Mouse (Mus musculus) CD4-positive, CD25-positive, alpha-beta regulatory T cell, adult 4 months (primary cell): Measurements from ENCODE around the gene Med29. TPM values are rescaled to one million over a fixed set of nuclear protein-coding genes. Genes with fewer than 3 reads are reported as not detected.

Source experiments
- ATAC-seq: one replicate; pipeline ENCODE4 v1.8.0; 2017
- polyA plus RNA-seq, 2 experiments: library from polyadenylated mRNA; unstranded; fragments of 100-300 nt; shearing (Covaris generic); gene quantifications; one replicate each; pipeline ENCODE4 v1.2.1; 2017

Gene Med29
- polyA plus RNA-seq, 2 experiments from 2014 or later: 25.8 to 27.5 TPM

- ATAC-seq: peak; percentile 40
Observed at GRCm38 (mm10) chr7:28375176-28375921, 17.2 kb downstream of the Med29 start.

- no peak for ATAC-seq
Observed at GRCm38 (mm10) chr7:28374647-28375046, 17.9 kb downstream of the Med29 start.

GRCm38 (mm10) chr7:28373891-28374495 is 18.5 kb downstream of the Med29 start:
- ATAC-seq: no peak

GRCm38 (mm10) chr7:28373131-28373581 is 19.4 kb downstream of the Med29 start:
- ATAC-seq: peak; percentile 42

GRCm38 (mm10) chr7:28372251-28373108 is 20.0 kb downstream of the Med29 start, which contains the start of gene Plekhg2:
Plekhg2 (minus strand) TSS chr7:28372599.
- peak; percentile 62 for ATAC-seq

- ATAC-seq: no peak
Observed at GRCm38 (mm10) chr7:28371514-28371989, 21.0 kb downstream of the Med29 start.

- no peak for ATAC-seq
Observed at GRCm38 (mm10) chr7:28370977-28371513, 21.5 kb downstream of the Med29 start.

- no peak for ATAC-seq
Observed at GRCm38 (mm10) chr7:28370051-28370450, 22.5 kb downstream of the Med29 start.

GRCm38 (mm10) chr7:28368276-28368920 is 24.1 kb downstream of the Med29 start:
- ATAC-seq: no peak

- no peak for ATAC-seq
Observed at GRCm38 (mm10) chr7:28367663-28368275, 24.7 kb downstream of the Med29 start.

GRCm38 (mm10) chr7:28362441-28363060 is 30.0 kb downstream of the Med29 start:
- ATAC-seq: no peak

- ATAC-seq: no peak
Observed at GRCm38 (mm10) chr7:28361647-28362341, 30.7 kb downstream of the Med29 start.

GRCm38 (mm10) chr7:28360291-28360690 is 32.2 kb downstream of the Med29 start:
- no peak for ATAC-seq

- ATAC-seq: no peak
Observed at GRCm38 (mm10) chr7:28359854-28360253, 32.7 kb downstream of the Med29 start.

GRCm38 (mm10) chr7:28358431-28358830 is 34.1 kb downstream of the Med29 start:
- ATAC-seq: no peak

GRCm38 (mm10) chr7:28357984-28358383 is 34.5 kb downstream of the Med29 start:
- ATAC-seq: no peak

- ATAC-seq: no peak
Observed at GRCm38 (mm10) chr7:28356981-28357380, 35.5 kb downstream of the Med29 start.

GRCm38 (mm10) chr7:28355221-28355620 is 37.3 kb downstream of the Med29 start:
- peak; percentile 63 for ATAC-seq

- ATAC-seq: no peak
Observed at GRCm38 (mm10) chr7:28354596-28354995, 37.9 kb downstream of the Med29 start.

GRCm38 (mm10) chr7:28354113-28354581 is 38.4 kb downstream of the Med29 start:
- ATAC-seq: no peak
